Mouse (Mus musculus) liver, adult 2 months (tissue): ENCODE measurements around the gene Pcnx2.

Experiments used
- CTCF ChIP-seq: fragments of 200-500 bp; IDR thresholded peaks from 2 replicates; pipeline ENCODE4 v1.5.1; 2011; ENCODE audit warnings: low read depth, low read length, control low read depth
- POLR2A ChIP-seq: fragments of 200-500 bp; IDR thresholded peaks from 2 replicates; pipeline ENCODE4 v1.6.1; 2011; ENCODE audit warnings: low read length, control low read depth; ENCODE audit not compliant: insufficient read depth; ENCODE audit errors: extremely low read depth

DNA sequence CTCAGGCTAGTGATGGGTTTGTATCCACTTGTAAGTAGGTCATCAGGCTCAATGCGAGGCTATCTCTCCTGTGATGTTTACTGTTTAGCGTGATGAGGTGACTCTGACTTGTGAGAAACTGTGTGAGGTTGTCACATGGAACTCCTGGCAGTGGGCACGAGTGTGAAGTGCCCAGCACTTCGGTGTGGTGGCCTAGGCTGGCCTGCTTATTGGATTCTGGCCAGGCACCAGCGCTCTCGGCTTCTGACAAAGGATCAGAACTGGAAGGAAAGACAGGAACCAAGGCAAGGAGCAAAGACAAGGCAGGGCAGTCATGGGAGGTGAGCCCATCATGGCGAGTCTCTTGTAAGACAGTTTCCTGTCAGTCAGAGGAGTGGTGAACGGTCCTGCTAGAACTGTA is 142.2 kb downstream of the Pcnx2 start:
- TF ChIP-seq CTCF: no peak
- TF ChIP-seq POLR2A: no peak
